Mouse (Mus musculus) liver, embryonic 14.5 days (tissue): ENCODE measurements around the gene Dolk.

Source experiments
- CTCF ChIP-seq: IDR thresholded peaks from 2 replicates; pipeline ENCODE4 v1.5.1; 2016; ENCODE audit warnings: antibody characterized with exemption, low read depth, control low read depth
- EP300 ChIP-seq: IDR thresholded peaks from 2 replicates; pipeline ENCODE4 v1.6.1; 2016; ENCODE audit warnings: antibody characterized with exemption, low read depth

DNA sequence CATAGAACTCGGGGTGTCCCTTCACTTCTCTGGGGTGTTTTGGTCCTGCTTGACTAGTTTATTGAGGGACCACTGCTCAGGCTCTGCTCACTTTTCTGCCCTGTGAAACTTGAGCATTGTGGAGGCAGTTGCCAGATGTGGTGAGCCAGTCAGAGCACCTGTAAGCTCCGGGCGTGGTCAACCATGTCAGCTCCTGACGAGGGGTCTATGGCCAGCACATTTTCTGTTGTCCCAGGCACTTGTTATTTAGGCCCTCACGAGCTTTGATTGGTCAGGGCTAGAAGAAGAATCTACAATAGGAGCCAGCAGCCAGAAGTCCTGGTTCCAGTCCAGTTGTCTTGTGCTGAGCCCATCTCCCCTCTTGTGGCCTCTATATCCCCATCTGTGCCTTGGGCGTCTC, 22.3 kb downstream of the Dolk start:
- no peak for TF ChIP-seq CTCF
- TF ChIP-seq EP300: no peak
